Mouse (Mus musculus): Measurements from ENCODE around the gene Padi4.

DNA sequence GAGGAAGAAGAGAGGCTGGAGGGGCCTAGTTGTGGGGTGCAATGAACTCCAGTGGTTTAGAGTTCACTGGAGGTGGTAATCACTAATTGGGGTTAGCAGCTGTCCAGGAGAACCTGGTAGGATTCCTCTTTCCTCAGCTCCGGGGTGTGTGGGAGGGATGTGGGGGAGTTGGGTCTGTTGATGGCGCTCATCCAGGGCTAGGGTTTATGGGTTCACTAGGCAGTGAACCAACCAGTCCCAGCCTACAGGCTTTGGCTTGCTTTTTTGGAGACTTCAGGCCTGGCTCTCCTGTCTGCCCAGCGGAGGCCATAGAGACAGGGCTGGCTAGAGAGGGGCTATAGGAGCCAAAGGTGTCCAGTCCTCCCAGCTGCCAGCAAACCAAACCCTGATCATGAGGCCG is 15.9 kb upstream of the Padi4 start:
- TF ChIP-seq POLR2A (IDR thresholded peaks at IDR 0.05; ENCODE audit: low read depth, low read length) (no peak), CTCF (IDR thresholded peaks at IDR 0.05; ENCODE audit: extremely low read depth, insufficient read length, insufficient replicate concordance, low read depth, low read length) (no peak)
